Mouse (Mus musculus) intestine, postnatal 0 days (tissue): Measurements from ENCODE around the gene Fam210b. TPM values are rescaled to one million over a fixed set of nuclear protein-coding genes. Genes with fewer than 3 reads are reported as not detected.
A peak's percentile ranks its signal among the peaks of the same experiment; 100 is the strongest.

Experiments used
- ATAC-seq: fragments of 200-750 bp; cut with Nextera tagmentation; 2 replicates; pipeline ENCODE4 v1.8.0; 2017; ENCODE audit warnings: mild to moderate bottlenecking, moderate TSS enrichment, moderate library complexity
- H3K27ac ChIP-seq: fragments of 300-500 bp; sonication (generic); 2 replicates; pipeline ENCODE4 v1.5.1; 2014; ENCODE audit warnings: mild to moderate bottlenecking, low read depth, low read length, moderate library complexity
- H3K27me3 ChIP-seq: fragments of 300-500 bp; sonication (generic); replicated peaks from 2 replicates; pipeline ENCODE4 v1.6.1; 2014; ENCODE audit warnings: low read length, mixed read lengths; ENCODE audit not compliant: control insufficient read depth, insufficient read depth
- H3K36me3 ChIP-seq: fragments of 300-500 bp; sonication (generic); 2 replicates; pipeline ENCODE4 v1.6.1; 2014; ENCODE audit warnings: mild to moderate bottlenecking, moderate library complexity; ENCODE audit not compliant: control insufficient read depth, insufficient read depth
- H3K4me1 ChIP-seq: fragments of 300-500 bp; sonication (generic); replicated peaks from 2 replicates; pipeline ENCODE4 v1.6.1; 2014; ENCODE audit warnings: antibody characterized with exemption, low read length, mixed read lengths; ENCODE audit not compliant: control insufficient read depth, insufficient read depth
- H3K4me2 ChIP-seq: fragments of 300-500 bp; sonication (generic); replicated peaks from 2 replicates; pipeline ENCODE4 v1.6.1; 2014; ENCODE audit warnings: low read depth, mild to moderate bottlenecking, moderate library complexity
- H3K4me3 ChIP-seq: fragments of 300-500 bp; sonication (generic); 2 replicates; pipeline ENCODE4 v1.5.1; 2014; ENCODE audit warnings: low read depth, low read length
- H3K9ac ChIP-seq: fragments of 300-500 bp; sonication (generic); 2 replicates; pipeline ENCODE4 v1.6.1; 2014; ENCODE audit warnings: mild to moderate bottlenecking, low read depth, low read length
- H3K9me3 ChIP-seq: fragments of 300-500 bp; sonication (generic); 2 replicates; pipeline ENCODE4 v1.6.1; 2016; ENCODE audit warnings: mixed run types; ENCODE audit not compliant: control insufficient read depth
- CTCF ChIP-seq: sonication (generic); IDR thresholded peaks from 2 replicates; pipeline ENCODE4 v1.5.1; 2016; ENCODE audit warnings: low read depth, mild to moderate bottlenecking, control low read depth, antibody characterized with exemption, moderate library complexity
- WGBS: fragments of 180-500 bp; shearing (Covaris S2); extraction: QIAGEN DNeasy Blood & Tissue Kit; methylation state at CpG from one replicate; pipeline ENCODE4 v1.1.7; 2014; 5-methylcytosine and 5-hydroxymethylcytosine counted together
- polyA plus RNA-seq: library from polyadenylated mRNA; unstranded; fragments of >200 nt; fragmentation: Nextera tagmentation; extraction: Ambion mirVana; gene quantifications from 2 replicates; pipeline ENCODE4 v1.2.1, GENCODE M21; 2015

Gene Fam210b
- polyA plus RNA-seq, 1 experiment from 2014 or later = 11.5 TPM

- Histone ChIP-seq H3K4me1 (no peaks in the 10 kb centered on the region), H3K27ac (no peak overlapping the region), H3K4me2 (no peak overlapping the region), H3K4me3 (no peak overlapping the region), H3K9me3 (no peaks in the 10 kb centered on the region), H3K27me3 (no peaks in the 10 kb centered on the region), H3K36me3 (peaks cover 61% of the 10 kb centered on the region), H3K9ac (no peak overlapping the region)
- no peak for ATAC-seq
- TF ChIP-seq CTCF = no peak
- 94% methylated on average over 11 of the region's 11 CpGs for WGBS
These were observed 36.0 kb downstream of the Fam210b start for GRCm38 (mm10) chr2:172381341-172381740.

DNA sequence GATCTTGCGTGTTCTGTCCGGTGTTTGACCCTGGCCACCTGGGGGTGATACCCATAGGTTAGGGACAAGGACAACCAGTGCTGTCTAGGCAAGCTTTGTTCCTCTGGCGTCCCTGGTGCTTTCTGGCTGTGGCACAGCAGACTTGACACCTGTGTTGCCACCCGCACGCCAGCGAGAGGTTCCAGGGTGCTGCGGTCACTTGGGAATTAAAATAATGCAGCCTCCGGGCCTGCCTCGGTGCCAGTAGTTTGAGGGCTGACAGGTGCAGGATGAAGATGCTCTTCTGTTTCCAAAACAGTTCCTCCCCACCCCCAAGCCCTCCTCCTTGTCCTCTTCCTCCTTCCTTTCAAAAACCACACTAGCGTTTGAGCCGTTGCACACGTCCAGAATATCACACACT is 36.5 kb downstream of the Fam210b start:
- 90% methylated on average over 12 of the region's 12 CpGs for WGBS
- Histone ChIP-seq H3K4me3 (no peak overlapping the region), H3K27me3 (no peaks in the 10 kb centered on the region), H3K9ac (no peak overlapping the region), H3K36me3 (peaks cover 55% of the 10 kb centered on the region), H3K4me1 (no peaks in the 10 kb centered on the region), H3K27ac (no peak overlapping the region), H3K4me2 (no peak overlapping the region), H3K9me3 (no peaks in the 10 kb centered on the region)
- no peak for ATAC-seq
- no peak for TF ChIP-seq CTCF

DNA sequence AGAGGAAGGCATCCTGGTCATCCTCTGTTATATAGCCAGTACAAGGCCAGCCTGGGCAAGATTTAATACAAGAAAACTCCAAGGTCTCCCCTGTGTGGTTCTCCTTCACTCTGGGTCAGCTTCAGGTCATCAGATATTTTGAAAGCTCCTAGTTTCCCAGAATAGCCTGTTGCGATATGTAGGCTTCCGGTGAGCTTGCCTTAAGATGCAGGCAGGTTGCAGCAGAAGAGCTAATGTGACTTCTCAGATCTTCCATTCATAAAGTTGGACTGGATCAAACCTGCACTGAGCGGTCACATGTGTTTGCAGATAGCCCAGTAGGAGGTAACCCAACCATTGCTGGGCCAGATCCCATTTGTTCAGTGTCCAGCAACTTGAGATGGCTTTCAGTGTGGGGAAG is 39.4 kb downstream of the Fam210b start:
- no peak overlapping the region for H3K4me3 ChIP-seq
- H3K27me3 ChIP-seq = no peaks in the 10 kb centered on the region
- no peak overlapping the region for H3K27ac ChIP-seq
- no peak overlapping the region for H3K9ac ChIP-seq
- H3K4me1 ChIP-seq = no peaks in the 10 kb centered on the region
- H3K4me2 ChIP-seq = no peak overlapping the region
- no peak for ATAC-seq
- TF ChIP-seq CTCF = no peak
- no peaks in the 10 kb centered on the region for H3K9me3 ChIP-seq
- 86% methylated on average over 3 of the region's 3 CpGs for WGBS
- peaks cover 30% of the 10 kb centered on the region for H3K36me3 ChIP-seq

DNA sequence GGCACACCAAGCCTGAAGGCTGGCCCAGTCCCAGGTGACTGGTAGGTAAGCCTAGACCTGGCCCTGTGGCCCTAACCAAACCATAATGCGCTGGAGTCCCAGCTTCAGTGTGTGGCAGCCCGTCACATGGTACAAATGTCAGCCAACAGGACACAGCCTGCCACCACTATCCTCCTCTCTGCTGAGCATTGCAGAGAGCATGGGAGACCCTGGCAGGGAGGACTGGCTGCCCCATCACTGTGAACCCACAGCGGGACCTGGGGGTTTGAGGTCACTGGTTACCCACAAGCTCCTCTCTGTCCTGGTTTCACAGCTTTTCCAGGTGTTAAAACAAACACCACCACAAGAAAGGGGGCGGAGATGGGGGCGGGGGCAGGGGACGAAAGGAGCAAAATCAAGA is 45.0 kb downstream of the Fam210b start:
- no peak overlapping the region for H3K9ac ChIP-seq
- H3K4me3 ChIP-seq = no peak overlapping the region
- ATAC-seq = no peak
- H3K9me3 ChIP-seq = no peaks in the 10 kb centered on the region
- no peak for TF ChIP-seq CTCF
- no peak overlapping the region for H3K27ac ChIP-seq
- H3K36me3 ChIP-seq = no peaks in the 10 kb centered on the region
- H3K4me1 ChIP-seq = no peaks in the 10 kb centered on the region
- no peaks in the 10 kb centered on the region for H3K27me3 ChIP-seq
- no peak overlapping the region for H3K4me2 ChIP-seq
- 23% methylated on average over 6 of the region's 6 CpGs for WGBS

- no peak overlapping the region for H3K9ac ChIP-seq
- 39% methylated on average over 10 of the region's 10 CpGs for WGBS
- H3K4me1 ChIP-seq = no peaks in the 10 kb centered on the region
- H3K4me3 ChIP-seq = no peak overlapping the region
- no peak for TF ChIP-seq CTCF
- no peak overlapping the region for H3K27ac ChIP-seq
- no peaks in the 10 kb centered on the region for H3K9me3 ChIP-seq
- H3K27me3 ChIP-seq = no peaks in the 10 kb centered on the region
- H3K36me3 ChIP-seq = no peaks in the 10 kb centered on the region
- H3K4me2 ChIP-seq = no peak overlapping the region
- ATAC-seq = peak; percentile 31; the same call in 1 of the 2 replicates
These were observed 46.7 kb downstream of the Fam210b start for GRCm38 (mm10) chr2:172392041-172392521.

DNA sequence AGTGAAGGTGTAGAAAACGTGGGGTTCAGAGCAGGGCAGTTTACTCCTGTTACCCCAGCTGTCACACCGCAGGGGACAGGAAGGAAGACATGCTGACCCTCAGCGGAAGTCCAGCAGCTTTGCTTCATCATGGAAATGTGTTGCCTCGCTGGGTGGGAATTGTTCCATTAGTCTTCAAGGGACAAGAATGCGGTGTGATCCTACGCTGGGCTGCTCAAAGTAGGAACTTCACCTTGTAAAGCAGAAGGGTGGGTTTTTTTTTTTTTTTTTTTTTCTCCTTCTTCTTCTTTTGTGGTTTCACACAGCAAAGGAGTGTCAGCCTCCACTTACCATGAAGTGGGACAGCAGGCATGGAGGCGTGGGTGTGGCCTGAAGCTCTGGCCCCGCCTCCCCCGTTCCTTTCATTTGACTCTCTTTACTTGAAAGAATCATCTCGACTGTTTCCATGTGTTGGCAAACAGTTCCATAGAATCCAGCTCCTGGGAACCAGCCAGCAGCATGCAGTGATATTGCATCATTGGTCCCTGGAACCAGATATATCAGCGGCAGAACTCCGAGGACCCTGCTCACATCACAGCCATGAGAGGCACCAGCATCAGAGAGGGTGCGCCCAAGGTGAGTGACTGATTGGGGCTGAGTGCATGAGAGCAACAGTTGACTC is 48.2 kb downstream of the Fam210b start, which contains the start of gene Cass4:
TSS of gene Cass4 (plus strand) at position 404 of the 661 bp plus-strand sequence.
- no peak for ATAC-seq

More for the DNA sequence above, 48.2 kb downstream of the Fam210b start, which contains the start of gene Cass4:
- no peaks in the 10 kb centered on the region for H3K9me3 ChIP-seq
- no peak within 1 kb of the TSS for H3K9ac ChIP-seq
- TF ChIP-seq CTCF = no peak
- no peaks in the 10 kb centered on the region for H3K36me3 ChIP-seq
- no peaks in the 10 kb centered on the region for H3K27me3 ChIP-seq
- WGBS = 23% methylated on average over 13 of the region's 13 CpGs
- no peaks in the 10 kb centered on the region for H3K4me1 ChIP-seq
- 0 out of 2 replicates have a peak within 1 kb of the TSS, but pooled peaks have one; percentile 21 for H3K4me2 ChIP-seq
- no peak within 1 kb of the TSS for H3K27ac ChIP-seq
- no peak within 1 kb of the TSS for H3K4me3 ChIP-seq
